Mouse (Mus musculus) sigmoid colon, adult 10 weeks (tissue): Measurements from ENCODE around the gene Wars2. TPM values are rescaled to one million over a fixed set of nuclear protein-coding genes. Genes with fewer than 3 reads are reported as not detected.

Source experiments
- polyA plus RNA-seq: library from polyadenylated mRNA; stranded (reverse); fragments of 350-450 nt; fragmentation: Illumina TruSeq; extraction: RNeasy Lipid Tissue Mini Kit (QIAGEN cat#74804); gene quantifications from one replicate; pipeline ENCODE4 v1.2.3, GENCODE M21; 2014; ENCODE audit warnings: low read depth, low replicate concordance

Gene Wars2
- 11.8 TPM for polyA plus RNA-seq

DNA sequence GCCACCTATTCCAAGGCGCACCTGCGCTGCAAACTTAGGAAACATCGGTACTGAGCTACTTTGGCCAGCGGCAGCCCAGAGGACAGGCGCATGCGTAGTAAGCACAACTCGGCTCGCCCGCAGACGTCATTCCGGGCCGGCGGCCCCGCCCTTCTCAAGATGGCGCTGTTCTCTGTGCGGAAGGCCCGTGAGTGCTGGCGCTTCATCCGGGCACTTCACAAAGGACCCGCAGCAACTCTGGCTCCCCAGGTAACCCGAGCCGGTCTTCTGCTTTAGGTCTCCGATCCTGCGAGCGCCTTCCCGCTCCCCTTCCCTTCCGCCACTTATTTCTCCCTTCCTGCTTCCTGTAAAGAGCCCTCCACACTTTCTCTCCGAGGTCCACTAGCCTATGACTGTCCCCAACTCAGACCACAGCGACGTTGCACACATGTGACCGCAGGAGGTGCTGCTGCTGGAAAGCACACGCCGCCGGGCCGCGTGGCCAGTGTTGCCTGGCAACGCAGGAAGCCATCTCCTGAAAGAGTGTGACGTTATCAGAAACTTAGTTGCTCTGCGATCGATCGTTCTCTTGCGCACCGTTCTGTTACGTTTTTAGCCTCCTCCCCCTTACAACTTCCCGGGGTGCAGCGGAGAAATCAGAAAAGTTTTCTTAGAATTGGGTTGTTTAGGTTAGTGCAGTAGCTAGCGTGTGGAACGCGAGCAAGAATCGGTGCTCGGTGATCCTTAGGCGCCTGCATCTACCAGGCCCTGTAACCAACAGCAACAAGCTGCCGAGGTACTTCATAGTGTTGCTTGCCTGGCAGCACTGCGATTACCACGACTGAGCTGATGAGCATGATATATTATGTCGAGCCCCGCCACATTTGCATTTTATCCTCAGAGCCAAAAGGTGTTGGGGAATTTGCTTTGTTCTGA, at the start of gene Wars2:
TSS of gene Wars2 (plus strand) at position 129 of the 915 bp plus-strand sequence.

DNA sequence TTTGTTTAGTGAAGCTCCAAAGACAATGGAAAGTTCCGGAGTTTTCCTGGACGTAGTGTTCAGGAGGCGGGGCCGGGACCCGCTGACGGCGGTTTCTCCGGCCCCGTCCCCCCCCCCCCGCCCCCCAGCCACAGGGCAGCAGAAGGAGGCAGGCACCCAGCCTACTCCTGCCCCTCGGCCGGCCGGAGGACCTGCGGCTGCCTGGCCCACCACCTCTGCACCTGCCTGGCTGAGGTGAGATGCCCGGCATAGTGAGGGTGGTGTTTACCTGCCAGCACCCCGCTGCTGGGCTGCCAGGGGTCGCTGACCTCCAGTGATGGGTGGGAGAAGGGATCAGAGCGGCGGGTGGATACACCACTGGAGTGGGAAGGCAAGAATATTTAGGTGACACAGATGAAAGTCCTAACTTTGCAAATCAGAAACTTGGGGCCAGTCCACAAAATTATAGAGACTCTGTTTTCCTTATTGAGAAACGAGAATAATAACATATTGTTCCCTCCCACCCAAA, 99.4 kb downstream of the Wars2 start, which contains the start of gene Tbx15:
TSS of gene Tbx15 (plus strand) at position 169 of the 508 bp plus-strand sequence.

Other genes with a start within 250 kb of the Wars2 start
- 1,035 TPM for gene Hao2, start 247.8 kb upstream of the Wars2 start, polyA plus RNA-seq
- gene Tbx15, start 99.3 kb downstream of the Wars2 start, polyA plus RNA-seq, result not detected